Mouse (Mus musculus): ENCODE data around the gene Igll1. TPM values are rescaled to one million over a fixed set of nuclear protein-coding genes. Genes with fewer than 3 reads are reported as not detected.

Gene Igll1
- polyA plus RNA-seq, 1 experiment from 2014 or later = not detected

GRCm38 (mm10) chr16:16825476-16825875 lies 38.3 kb downstream of the Igll1 start:
- H3K9ac ChIP-seq (ENCODE audit: low read depth, low read length) = no peak overlapping the region
- H3K4me2 ChIP-seq (ENCODE audit: low read length) = no peak overlapping the region
- no peak overlapping the region for H3K27ac ChIP-seq (ENCODE audit: low read depth, low read length)
- no peaks in the 10 kb centered on the region for H3K27me3 ChIP-seq (replicated peaks; ENCODE audit: control insufficient read depth, insufficient read depth, low read length)
- no peaks in the 10 kb centered on the region for H3K4me1 ChIP-seq (ENCODE audit: control insufficient read depth, insufficient read depth, low read depth, low read length)
- WGBS = 34% methylated on average over 5 of the region's 5 CpGs
- ATAC-seq = no peak
- H3K36me3 ChIP-seq (ENCODE audit: control insufficient read depth, insufficient read depth, low read length) = no peaks in the 10 kb centered on the region
- H3K4me3 ChIP-seq (ENCODE audit: low read length) = no peak overlapping the region
- peaks cover 4% of the 10 kb centered on the region for H3K9me3 ChIP-seq (ENCODE audit: control insufficient read depth, low read length)

Other genes with a start within 250 kb of the Igll1 start
- not detected in 2 replicates for gene Olfr19, start 187.6 kb downstream of the Igll1 start, polyA plus RNA-seq (2015; fragmentation: Nextera tagmentation; extraction: Ambion mirVana)
- 19.5 and 22.1 TPM in 2 replicates for gene Spag6l, start 34.5 kb downstream of the Igll1 start, polyA plus RNA-seq (2015; fragmentation: Nextera tagmentation; extraction: Ambion mirVana)
- 63.1 and 74.5 TPM in 2 replicates for gene Top3b, start 6.8 kb upstream of the Igll1 start, polyA plus RNA-seq (2015; fragmentation: Nextera tagmentation; extraction: Ambion mirVana)
- gene Vpreb1, start 6.9 kb upstream of the Igll1 start, polyA plus RNA-seq (2015; fragmentation: Nextera tagmentation; extraction: Ambion mirVana) = 0.85 and 1.3 TPM in 2 replicates
- 25.7 and 33.8 TPM in 2 replicates for gene Ppm1f, start 32.5 kb upstream of the Igll1 start, polyA plus RNA-seq (2015; fragmentation: Nextera tagmentation; extraction: Ambion mirVana)
- gene Mapk1, start 119.4 kb upstream of the Igll1 start, polyA plus RNA-seq (2015; fragmentation: Nextera tagmentation; extraction: Ambion mirVana) = 183 and 184 TPM in 2 replicates
- gene Ypel1, start 205.7 kb upstream of the Igll1 start, polyA plus RNA-seq (2015; fragmentation: Nextera tagmentation; extraction: Ambion mirVana) = 104 and 114 TPM in 2 replicates
- 135 and 142 TPM in 2 replicates for gene Ppil2, start 247.3 kb upstream of the Igll1 start, polyA plus RNA-seq (2015; fragmentation: Nextera tagmentation; extraction: Ambion mirVana)

All from hindbrain, embryonic 16.5 days (tissue).